Mouse (Mus musculus) midbrain, postnatal 0 days (tissue): ENCODE results near the gene Pex14. TPM values are rescaled to one million over a fixed set of nuclear protein-coding genes. Genes with fewer than 3 reads are reported as not detected.

Source experiments
- ATAC-seq: fragments of 200-750 bp; cut with Nextera tagmentation; 2 replicates; pipeline ENCODE4 v1.8.0; 2017; ENCODE audit warnings: moderate number of reproducible peaks, mild to moderate bottlenecking, moderate TSS enrichment, moderate library complexity; ENCODE audit not compliant: low FRiP score
- DNase-seq: peaks from one replicate; pipeline ENCODE4 v3.0.0-alpha.2; 2015; ENCODE audit warnings: low spot score
- H3K27ac ChIP-seq: fragments of 300-500 bp; sonication (generic); 2 replicates; pipeline ENCODE4 v1.5.1; 2014; ENCODE audit warnings: low read depth, mild to moderate bottlenecking, low read length, mixed read lengths
- H3K27me3 ChIP-seq: fragments of 300-500 bp; sonication (generic); 2 replicates; pipeline ENCODE4 v1.6.1; 2014; ENCODE audit warnings: low read length, control low read depth, mixed read lengths; ENCODE audit not compliant: insufficient read depth
- H3K36me3 ChIP-seq: fragments of 300-500 bp; sonication (generic); 2 replicates; pipeline ENCODE4 v1.6.1; 2014; ENCODE audit warnings: low read length, control low read depth, mixed read lengths; ENCODE audit not compliant: insufficient read depth
- H3K4me1 ChIP-seq: fragments of 300-500 bp; sonication (generic); 2 replicates; pipeline ENCODE4 v1.6.1; 2014; ENCODE audit warnings: mild to moderate bottlenecking, control low read depth, antibody characterized with exemption, low read length, mixed read lengths; ENCODE audit not compliant: insufficient read depth
- H3K4me2 ChIP-seq: fragments of 300-500 bp; sonication (generic); 2 replicates; pipeline ENCODE4 v1.6.1; 2014; ENCODE audit warnings: low read depth, mild to moderate bottlenecking, low read length, mixed read lengths; ENCODE audit not compliant: poor library complexity, severe bottlenecking
- H3K4me3 ChIP-seq: fragments of 300-500 bp; sonication (generic); 2 replicates; pipeline ENCODE4 v1.5.1; 2014; ENCODE audit warnings: low read depth, mild to moderate bottlenecking, low read length, moderate library complexity
- H3K9ac ChIP-seq: fragments of 300-500 bp; sonication (generic); replicated peaks from 2 replicates; pipeline ENCODE4 v1.6.1; 2014; ENCODE audit warnings: mild to moderate bottlenecking, low read length, moderate library complexity, mixed read lengths; ENCODE audit not compliant: poor library complexity, severe bottlenecking
- H3K9me3 ChIP-seq: fragments of 300-500 bp; sonication (generic); 2 replicates; pipeline ENCODE4 v1.6.1; 2016; ENCODE audit warnings: low read length, control low read depth
- CTCF ChIP-seq: IDR thresholded peaks from 2 replicates; pipeline ENCODE4 v1.5.1; 2016; ENCODE audit warnings: antibody characterized with exemption, mild to moderate bottlenecking
- WGBS: fragments of 180-500 bp; shearing (Covaris S2); extraction: QIAGEN DNeasy Blood & Tissue Kit; methylation state at CpG from one replicate; pipeline ENCODE4 v1.1.7; 2014; 5-methylcytosine and 5-hydroxymethylcytosine counted together
- polyA plus RNA-seq: library from polyadenylated mRNA; unstranded; fragments of >200 nt; fragmentation: Nextera tagmentation; extraction: Ambion mirVana; gene quantifications from 2 replicates; pipeline ENCODE4 v1.2.1, GENCODE M21; 2015
- total RNA-seq: library from RNA; depleted of rRNA; stranded (reverse); fragments of >200 nt; gene quantifications from 2 replicates; pipeline ENCODE4 v1.2.3, GENCODE M21; 2014

Gene Pex14
- total and polyA plus RNA-seq, 2 experiments from 2014 or later = 62.5 to 74.0 TPM

DNA sequence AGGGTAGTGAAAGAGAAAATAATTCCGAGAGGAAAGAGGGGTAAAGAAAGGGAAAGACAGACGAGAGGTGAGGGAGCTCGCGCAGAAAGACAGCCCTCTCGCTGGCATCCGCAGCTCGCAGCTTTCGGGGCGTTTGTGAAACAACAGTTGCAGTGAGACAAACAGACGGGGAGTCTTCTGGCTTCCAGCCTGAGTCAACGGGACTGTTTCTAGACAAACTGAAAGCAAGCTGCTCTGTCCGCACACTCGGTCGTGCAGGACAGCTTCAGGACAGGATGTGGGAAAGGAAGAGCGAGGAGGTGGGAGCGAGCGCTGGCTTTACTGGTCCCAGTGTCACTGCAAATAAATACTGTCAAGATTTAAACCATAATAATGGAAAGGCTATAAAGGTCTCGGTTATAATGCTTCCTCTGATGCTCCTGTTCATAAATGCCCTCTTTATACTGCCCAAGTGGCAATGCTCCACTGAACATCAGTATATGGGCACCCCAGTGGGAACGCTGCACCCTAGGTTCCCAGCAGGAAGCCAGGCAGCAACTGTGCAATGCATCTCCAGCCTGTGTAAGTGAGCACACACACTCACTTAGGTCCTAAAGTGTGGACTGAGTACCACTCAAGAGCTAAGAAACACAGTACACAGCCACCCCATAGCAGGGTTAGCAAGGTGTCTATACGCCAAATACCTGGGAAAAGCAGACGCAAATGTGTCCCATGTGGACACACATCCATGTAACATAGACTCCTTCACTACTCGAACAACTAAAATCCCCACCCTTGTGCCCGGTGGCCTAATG lies 35.4 kb downstream of the Pex14 start:
- TF ChIP-seq CTCF = no peak
- Histone ChIP-seq H3K27me3 (no peaks in the 10 kb centered on the region), H3K9ac (no peak overlapping the region), H3K4me1 (no peaks in the 10 kb centered on the region; the same call in 1 of the 2 replicates), H3K9me3 (no peaks in the 10 kb centered on the region), H3K36me3 (no peaks in the 10 kb centered on the region), H3K27ac (no peak overlapping the region), H3K4me3 (no peak overlapping the region), H3K4me2 (no peak overlapping the region)
- no peak for DNase-seq
- WGBS = 88% methylated on average over 23 of the region's 23 CpGs
- no peak for ATAC-seq

DNA sequence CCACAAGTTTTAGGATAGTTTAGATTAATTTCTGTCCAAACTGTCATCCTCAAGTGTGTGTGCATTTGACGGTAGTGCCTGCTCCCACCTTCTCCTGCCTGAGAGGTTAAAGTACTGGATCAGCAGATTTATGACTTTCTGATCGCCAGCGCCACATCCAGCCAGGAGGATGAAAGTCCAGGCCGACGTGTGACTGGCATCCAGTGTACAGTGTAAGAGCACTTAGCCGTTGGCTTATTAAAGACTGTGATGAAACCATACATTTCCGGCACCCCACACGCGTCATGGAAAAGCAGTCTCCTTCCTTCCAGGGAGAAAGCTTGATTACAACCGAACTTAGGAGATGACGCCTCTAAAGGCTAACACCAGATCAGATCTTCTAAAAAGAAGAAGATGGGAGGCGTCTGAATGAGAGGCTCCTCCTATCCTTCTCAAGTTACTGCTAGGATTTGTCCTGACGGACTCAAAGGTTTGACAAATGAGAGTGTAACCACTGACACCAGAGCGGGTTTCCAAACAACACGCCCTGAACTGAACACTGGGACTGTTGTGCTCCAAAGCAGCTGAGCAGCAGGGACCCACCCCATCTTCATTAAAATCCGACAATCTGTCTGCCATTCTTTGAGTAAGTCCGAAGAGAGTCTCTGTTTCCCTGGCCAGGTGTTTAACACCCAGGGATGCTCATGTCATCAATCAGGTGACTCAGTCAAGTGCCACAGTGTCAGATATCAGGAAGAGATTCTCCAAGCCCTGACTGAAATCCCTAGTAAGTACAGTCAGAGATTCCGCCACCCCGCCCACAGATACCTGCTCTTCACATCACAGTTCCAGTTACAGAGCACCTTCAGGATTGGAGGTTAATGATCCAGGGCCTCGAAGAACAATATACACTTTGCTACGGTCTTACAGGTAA lies 37.0 kb downstream of the Pex14 start:
- 70% methylated on average over 21 of the region's 21 CpGs for WGBS
- Histone ChIP-seq H3K36me3 (no peaks in the 10 kb centered on the region), H3K9me3 (no peaks in the 10 kb centered on the region), H3K4me2 (no peak overlapping the region), H3K27me3 (no peaks in the 10 kb centered on the region), H3K4me1 (no peaks in the 10 kb centered on the region; the same call in 1 of the 2 replicates), H3K4me3 (no peak overlapping the region), H3K27ac (no peak overlapping the region), H3K9ac (no peak overlapping the region)
- ATAC-seq (no peak), DNase-seq (no peak)
- TF ChIP-seq CTCF = no peak

DNA sequence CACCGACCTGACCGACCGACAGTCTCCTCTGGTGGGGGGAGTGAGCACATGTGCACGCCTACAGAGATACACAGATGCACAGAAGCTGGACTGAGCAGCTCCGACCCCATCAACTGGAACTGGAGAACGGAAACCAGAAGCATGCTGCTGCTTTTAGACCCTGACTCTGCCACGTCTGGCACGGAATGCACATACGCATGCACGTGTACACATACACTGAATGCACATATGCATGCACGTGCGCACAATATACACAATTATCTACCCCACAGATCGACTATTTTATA lies 38.3 kb downstream of the Pex14 start:
- DNase-seq (no peak), ATAC-seq (no peak)
- TF ChIP-seq CTCF = no peak
- Histone ChIP-seq H3K9ac (no peak overlapping the region), H3K4me1 (no peaks in the 10 kb centered on the region; the same call in 1 of the 2 replicates), H3K36me3 (no peaks in the 10 kb centered on the region), H3K4me3 (no peak overlapping the region), H3K27me3 (no peaks in the 10 kb centered on the region), H3K27ac (no peak overlapping the region), H3K9me3 (no peaks in the 10 kb centered on the region), H3K4me2 (no peak overlapping the region)
- WGBS = 74% methylated on average over 13 of the region's 13 CpGs

GRCm38 (mm10) chr4:149060621-149061431 lies 38.9 kb downstream of the Pex14 start:
- H3K9ac ChIP-seq = no peak overlapping the region
- no peak overlapping the region for H3K27ac ChIP-seq
- H3K27me3 ChIP-seq = no peaks in the 10 kb centered on the region
- ATAC-seq (no peak), DNase-seq (no peak)
- TF ChIP-seq CTCF = peak; percentile 55
- no peaks in the 10 kb centered on the region for H3K9me3 ChIP-seq
- 32% methylated on average over 14 of the region's 14 CpGs for WGBS
- H3K4me2 ChIP-seq = no peak overlapping the region
- no peaks in the 10 kb centered on the region for H3K36me3 ChIP-seq
- no peaks in the 10 kb centered on the region; the same call in 1 of the 2 replicates for H3K4me1 ChIP-seq
- H3K4me3 ChIP-seq = no peak overlapping the region

DNA sequence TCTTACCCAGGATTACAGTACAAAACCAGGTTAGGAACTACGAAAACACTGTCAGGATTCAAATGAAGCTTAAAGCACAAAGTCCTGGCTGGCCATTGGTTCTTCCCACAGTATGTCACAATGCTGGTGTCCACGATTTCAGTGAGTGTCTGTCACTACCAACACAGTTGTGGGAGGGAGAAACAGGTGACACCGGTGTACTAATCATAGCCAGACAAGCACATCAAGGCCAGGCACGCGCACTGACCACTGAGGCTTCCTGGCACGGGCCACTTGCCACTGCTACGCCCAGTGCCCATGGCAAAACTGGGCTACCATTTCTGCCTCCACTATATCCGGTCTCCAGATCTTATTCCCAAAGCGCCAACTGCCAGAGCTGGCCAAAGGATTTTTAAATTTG lies 40.0 kb downstream of the Pex14 start:
- H3K27me3 ChIP-seq = no peaks in the 10 kb centered on the region
- no peaks in the 10 kb centered on the region; the same call in 1 of the 2 replicates for H3K4me1 ChIP-seq
- 88% methylated on average over 9 of the region's 9 CpGs for WGBS
- H3K27ac ChIP-seq = no peak overlapping the region
- H3K9me3 ChIP-seq = no peaks in the 10 kb centered on the region
- no peak overlapping the region for H3K9ac ChIP-seq
- no peak for DNase-seq
- no peaks in the 10 kb centered on the region for H3K36me3 ChIP-seq
- no peak for ATAC-seq
- TF ChIP-seq CTCF = no peak
- no peak overlapping the region for H3K4me3 ChIP-seq
- no peak overlapping the region for H3K4me2 ChIP-seq
